Mouse (Mus musculus): Measurements from ENCODE around the gene Gm7137. TPM values are rescaled to one million over a fixed set of nuclear protein-coding genes. Genes with fewer than 3 reads are reported as not detected.
"Not testable (repeated sequence)": the region's sequence is repeated elsewhere in the genome, so short reads cannot be mapped to it uniquely, and the experiment has no call there.

The Gm7137 gene
- polyA plus RNA-seq (2012; fragmentation: generic; extraction: Trizol) = not detected

DNA sequence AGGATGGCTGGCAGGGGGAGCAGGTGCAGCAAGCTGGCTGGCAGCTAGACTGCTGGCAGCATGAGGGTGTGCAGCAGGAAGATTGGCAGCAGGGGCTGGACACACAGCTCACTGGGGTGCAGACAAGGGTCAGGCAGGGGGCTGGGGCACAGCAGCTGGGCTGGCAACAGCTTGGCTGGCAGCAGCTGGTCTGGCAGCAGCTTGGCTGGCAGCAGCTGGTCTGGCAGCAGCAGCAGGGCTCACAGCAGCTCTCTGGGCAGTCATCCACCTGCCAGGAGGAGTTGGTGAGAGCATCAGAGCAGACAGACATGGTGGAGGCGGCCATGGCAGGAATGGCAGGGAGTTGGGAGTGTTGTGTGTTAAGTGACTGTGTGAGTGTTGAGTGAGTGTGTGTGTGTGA lies at the start of gene Gm7137:
Gene Gm7137, minus strand, starts transcription at position 325 of the 400 bp plus-strand sequence.
- H3K4me2 ChIP-seq (ENCODE audit: low read depth); H3K36me3 ChIP-seq (ENCODE audit: control insufficient read depth, insufficient read depth); H3K79me2 ChIP-seq (ENCODE audit: control insufficient read depth, insufficient read depth); H3ac ChIP-seq (ENCODE audit: control insufficient read depth, insufficient read length); H3K4me3 ChIP-seq; H3K27me3 ChIP-seq (ENCODE audit: control insufficient read depth, insufficient read depth, insufficient read length): not testable (repeated sequence)
- TF ChIP-seq MYOG (IDR thresholded peaks at IDR 0.05; ENCODE audit: control insufficient read depth in 1 of 3, insufficient read depth in 1 of 3, insufficient read length in 2 of 3, low read depth in 2 of 3) (peak in 1 of 3 experiments; percentile 45), TCF3 (IDR thresholded peaks at IDR 0.05; ENCODE audit: insufficient read length, low read depth) (peak; percentile 49), MYOD1 (IDR thresholded peaks at IDR 0.05; ENCODE audit: control insufficient read depth in 1 of 3, insufficient read length in 2 of 3, low read depth in 2 of 3) (peak in 2 of 3 experiments; percentile 16 to 56)

- H3K36me3 ChIP-seq (ENCODE audit: control insufficient read depth, insufficient read depth) = no peaks in the 10 kb centered on the region
- H3K27me3 ChIP-seq (ENCODE audit: control insufficient read depth, insufficient read depth, insufficient read length) = peaks cover 7% of the 10 kb centered on the region
- H3ac ChIP-seq (ENCODE audit: control insufficient read depth, insufficient read length) = no peak within 1 kb of the TSS
- no peak for TF ChIP-seq CEBPB (IDR thresholded peaks at IDR 0.05; ENCODE audit: insufficient read depth, poor library complexity, severe bottlenecking)
- no peak for TF ChIP-seq REST (IDR thresholded peaks at IDR 0.05; ENCODE audit: insufficient read depth, insufficient read length)
- no peak for TF ChIP-seq SRF (IDR thresholded peaks at IDR 0.05; ENCODE audit: control insufficient read depth, insufficient read length, low read depth)
- TF ChIP-seq POLR2AphosphoS2 (IDR thresholded peaks at IDR 0.05; ENCODE audit: insufficient read length, low read depth) = no peak
- no peak for TF ChIP-seq MAX (IDR thresholded peaks at IDR 0.05; ENCODE audit: low read depth)
- TF ChIP-seq MYOD1 (IDR thresholded peaks at IDR 0.05; ENCODE audit: control insufficient read depth in 1 of 3, insufficient read length in 2 of 3, low read depth in 2 of 3) = no peak
- TF ChIP-seq USF1 (IDR thresholded peaks at IDR 0.05; ENCODE audit: low read depth) = no peak
- no peak for TF ChIP-seq E2F4 (IDR thresholded peaks at IDR 0.05; ENCODE audit: insufficient read depth)
- no peak for TF ChIP-seq TCF3 (IDR thresholded peaks at IDR 0.05; ENCODE audit: insufficient read length, low read depth)
- TF ChIP-seq MYOG (IDR thresholded peaks at IDR 0.05; ENCODE audit: control insufficient read depth in 1 of 3, insufficient read depth in 1 of 3, insufficient read length in 2 of 3, low read depth in 2 of 3) = no peak
- TF ChIP-seq TCF12 (IDR thresholded peaks at IDR 0.05; ENCODE audit: insufficient read depth, poor library complexity, severe bottlenecking) = no peak
- TF ChIP-seq POLR2A (IDR thresholded peaks at IDR 0.05; ENCODE audit: insufficient read length, low read depth) = no peak
- no peaks in the 10 kb centered on the region for H3K79me2 ChIP-seq (ENCODE audit: control insufficient read depth, insufficient read depth)
- no peak within 1 kb of the TSS for H3K4me2 ChIP-seq (ENCODE audit: low read depth)
- H3K4me3 ChIP-seq = no peak within 1 kb of the TSS
Measured at GRCm38 (mm10) chr10:77835647-77836046, 47.6 kb upstream of the Gm7137 start, which contains the start of gene Krtap10-10. Gene Krtap10-10 (plus strand): TSS chr10:77835947.

DNA sequence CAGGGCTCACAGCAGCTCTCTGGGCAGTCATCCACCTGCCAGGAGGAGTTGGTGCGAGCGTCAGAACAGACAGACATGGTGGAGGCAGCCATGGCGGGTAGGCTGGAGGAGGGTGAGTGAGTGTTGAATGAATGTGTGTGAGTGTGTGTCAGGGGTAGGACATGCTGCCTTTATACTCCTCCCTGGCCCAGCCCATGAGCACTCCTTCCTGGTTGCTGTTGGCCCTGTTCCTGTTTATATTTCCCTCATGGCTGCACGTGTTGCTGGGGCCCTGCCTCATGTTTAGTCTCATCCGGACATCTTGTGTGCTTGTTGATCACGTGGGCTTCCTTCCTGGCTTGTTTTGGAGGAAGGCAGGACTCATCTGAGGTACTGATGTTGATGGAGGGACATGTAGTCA lies 39.0 kb upstream of the Gm7137 start, which contains the start of gene Krtap10-4:
Gene Krtap10-4, minus strand, starts transcription at position 145 of the 400 bp plus-strand sequence.
- Histone ChIP-seq H3ac (ENCODE audit: control insufficient read depth, insufficient read length) (no peak within 1 kb of the TSS), H3K36me3 (ENCODE audit: control insufficient read depth, insufficient read depth) (no peaks in the 10 kb centered on the region), H3K27me3 (ENCODE audit: control insufficient read depth, insufficient read depth, insufficient read length) (peaks cover 11% of the 10 kb centered on the region), H3K79me2 (ENCODE audit: control insufficient read depth, insufficient read depth) (no peaks in the 10 kb centered on the region), H3K4me3 (no peak within 1 kb of the TSS), H3K4me2 (ENCODE audit: low read depth) (no peak within 1 kb of the TSS)
- TF ChIP-seq USF1 (IDR thresholded peaks at IDR 0.05; ENCODE audit: low read depth) = no peak
- no peak for TF ChIP-seq TCF3 (IDR thresholded peaks at IDR 0.05; ENCODE audit: insufficient read length, low read depth)
- no peak for TF ChIP-seq CEBPB (IDR thresholded peaks at IDR 0.05; ENCODE audit: insufficient read depth, poor library complexity, severe bottlenecking)
- no peak for TF ChIP-seq POLR2AphosphoS2 (IDR thresholded peaks at IDR 0.05; ENCODE audit: insufficient read length, low read depth)
- no peak for TF ChIP-seq MYOG (IDR thresholded peaks at IDR 0.05; ENCODE audit: control insufficient read depth in 1 of 3, insufficient read depth in 1 of 3, insufficient read length in 2 of 3, low read depth in 2 of 3)
- TF ChIP-seq SRF (IDR thresholded peaks at IDR 0.05; ENCODE audit: control insufficient read depth, insufficient read length, low read depth) = no peak
- TF ChIP-seq E2F4 (IDR thresholded peaks at IDR 0.05; ENCODE audit: insufficient read depth) = no peak
- no peak for TF ChIP-seq TCF12 (IDR thresholded peaks at IDR 0.05; ENCODE audit: insufficient read depth, poor library complexity, severe bottlenecking)

GRCm38 (mm10) chr10:77819203-77819602 lies 31.2 kb upstream of the Gm7137 start:
- H3K79me2 ChIP-seq (ENCODE audit: control insufficient read depth, insufficient read depth) = no peaks in the 10 kb centered on the region
- TF ChIP-seq POLR2A (IDR thresholded peaks at IDR 0.05; ENCODE audit: insufficient read length, low read depth) (no peak), MAX (IDR thresholded peaks at IDR 0.05; ENCODE audit: low read depth) (no peak), TCF12 (IDR thresholded peaks at IDR 0.05; ENCODE audit: insufficient read depth, poor library complexity, severe bottlenecking) (no peak), POLR2AphosphoS2 (IDR thresholded peaks at IDR 0.05; ENCODE audit: insufficient read length, low read depth) (no peak), CEBPB (IDR thresholded peaks at IDR 0.05; ENCODE audit: insufficient read depth, poor library complexity, severe bottlenecking) (no peak), USF1 (IDR thresholded peaks at IDR 0.05; ENCODE audit: low read depth) (no peak), E2F4 (IDR thresholded peaks at IDR 0.05; ENCODE audit: insufficient read depth) (no peak), SRF (IDR thresholded peaks at IDR 0.05; ENCODE audit: control insufficient read depth, insufficient read length, low read depth) (no peak), MYOD1 (IDR thresholded peaks at IDR 0.05; ENCODE audit: control insufficient read depth in 1 of 3, insufficient read length in 2 of 3, low read depth in 2 of 3) (no peak), REST (IDR thresholded peaks at IDR 0.05; ENCODE audit: insufficient read depth, insufficient read length) (no peak), TCF3 (IDR thresholded peaks at IDR 0.05; ENCODE audit: insufficient read length, low read depth) (no peak), MYOG (IDR thresholded peaks at IDR 0.05; ENCODE audit: control insufficient read depth in 1 of 3, insufficient read depth in 1 of 3, insufficient read length in 2 of 3, low read depth in 2 of 3) (no peak)
- H3K27me3 ChIP-seq (ENCODE audit: control insufficient read depth, insufficient read depth, insufficient read length) = peaks cover 13% of the 10 kb centered on the region
- H3K4me3 ChIP-seq = no peak overlapping the region
- H3K36me3 ChIP-seq (ENCODE audit: control insufficient read depth, insufficient read depth) = no peaks in the 10 kb centered on the region
- no peak overlapping the region for H3K4me2 ChIP-seq (ENCODE audit: low read depth)
- H3ac ChIP-seq (ENCODE audit: control insufficient read depth, insufficient read length) = no peak overlapping the region

GRCm38 (mm10) chr10:77818523-77818922 lies 30.5 kb upstream of the Gm7137 start:
- H3K4me3 ChIP-seq = no peak overlapping the region
- no peaks in the 10 kb centered on the region for H3K79me2 ChIP-seq (ENCODE audit: control insufficient read depth, insufficient read depth)
- no peak for TF ChIP-seq POLR2AphosphoS2 (IDR thresholded peaks at IDR 0.05; ENCODE audit: insufficient read length, low read depth)
- peaks cover 13% of the 10 kb centered on the region for H3K27me3 ChIP-seq (ENCODE audit: control insufficient read depth, insufficient read depth, insufficient read length)
- H3ac ChIP-seq (ENCODE audit: control insufficient read depth, insufficient read length) = no peak overlapping the region
- no peak overlapping the region for H3K4me2 ChIP-seq (ENCODE audit: low read depth)
- H3K36me3 ChIP-seq (ENCODE audit: control insufficient read depth, insufficient read depth) = no peaks in the 10 kb centered on the region

All from myocyte (in vitro differentiated cells).